Mouse (Mus musculus) limb, embryonic 11.5 days (tissue): ENCODE data around the gene Slc26a9. TPM values are rescaled to one million over a fixed set of nuclear protein-coding genes. Genes with fewer than 3 reads are reported as not detected.

ENCODE experiments used
- ATAC-seq: fragments of 200-750 bp; cut with Nextera tagmentation; 2 replicates; pipeline ENCODE4 v1.8.0; 2017; ENCODE audit warnings: low read depth; ENCODE audit not compliant: insufficient number of reproducible peaks, low FRiP score, low TSS enrichment
- DNase-seq: peaks from one replicate; pipeline ENCODE4 v3.0.0-alpha.2; 2015; ENCODE audit warnings: low spot score
- H3K27ac ChIP-seq: fragments of 300-500 bp; sonication (generic); replicated peaks from 2 replicates; pipeline ENCODE4 v1.5.1; 2014; ENCODE audit warnings: low read depth, mild to moderate bottlenecking, low read length
- H3K27me3 ChIP-seq: fragments of 300-500 bp; sonication (generic); 2 replicates; pipeline ENCODE4 v1.6.1; 2014; ENCODE audit warnings: mild to moderate bottlenecking, low read length, mixed read lengths; ENCODE audit not compliant: control insufficient read depth, insufficient read depth
- H3K36me3 ChIP-seq: fragments of 300-500 bp; sonication (generic); 2 replicates; pipeline ENCODE4 v1.6.1; 2014; ENCODE audit warnings: mild to moderate bottlenecking, low read length, moderate library complexity, mixed read lengths; ENCODE audit not compliant: control insufficient read depth, insufficient read depth
- H3K4me1 ChIP-seq: fragments of 300-500 bp; sonication (generic); 2 replicates; pipeline ENCODE4 v1.6.1; 2014; ENCODE audit warnings: low read length, mixed read lengths; ENCODE audit not compliant: control insufficient read depth, insufficient read depth
- H3K4me2 ChIP-seq: fragments of 300-500 bp; sonication (generic); 2 replicates; pipeline ENCODE4 v1.6.1; 2014; ENCODE audit warnings: low read depth, mild to moderate bottlenecking, moderate library complexity; ENCODE audit not compliant: severe bottlenecking
- H3K4me3 ChIP-seq: fragments of 300-500 bp; sonication (generic); 2 replicates; pipeline ENCODE4 v1.5.1; 2014; ENCODE audit warnings: low read depth, low read length
- H3K9ac ChIP-seq: fragments of 300-500 bp; sonication (generic); 2 replicates; pipeline ENCODE4 v1.6.1; 2014; ENCODE audit warnings: mild to moderate bottlenecking, low read length
- H3K9me3 ChIP-seq: fragments of 300-500 bp; sonication (generic); 2 replicates; pipeline ENCODE4 v1.6.1; 2016; ENCODE audit warnings: low read length; ENCODE audit not compliant: control insufficient read depth
- WGBS: fragments of 180-500 bp; shearing (Covaris S2); extraction: QIAGEN DNeasy Blood & Tissue Kit; methylation state at CpG from one replicate; pipeline ENCODE4 v1.1.7; 2014; 5-methylcytosine and 5-hydroxymethylcytosine counted together
- polyA plus RNA-seq: library from polyadenylated mRNA; unstranded; fragments of >200 nt; fragmentation: Nextera tagmentation; extraction: Ambion mirVana; gene quantifications from 2 replicates; pipeline ENCODE4 v1.2.1, GENCODE M21; 2014

The Slc26a9 gene
- not detected in 2 replicates for polyA plus RNA-seq

DNA sequence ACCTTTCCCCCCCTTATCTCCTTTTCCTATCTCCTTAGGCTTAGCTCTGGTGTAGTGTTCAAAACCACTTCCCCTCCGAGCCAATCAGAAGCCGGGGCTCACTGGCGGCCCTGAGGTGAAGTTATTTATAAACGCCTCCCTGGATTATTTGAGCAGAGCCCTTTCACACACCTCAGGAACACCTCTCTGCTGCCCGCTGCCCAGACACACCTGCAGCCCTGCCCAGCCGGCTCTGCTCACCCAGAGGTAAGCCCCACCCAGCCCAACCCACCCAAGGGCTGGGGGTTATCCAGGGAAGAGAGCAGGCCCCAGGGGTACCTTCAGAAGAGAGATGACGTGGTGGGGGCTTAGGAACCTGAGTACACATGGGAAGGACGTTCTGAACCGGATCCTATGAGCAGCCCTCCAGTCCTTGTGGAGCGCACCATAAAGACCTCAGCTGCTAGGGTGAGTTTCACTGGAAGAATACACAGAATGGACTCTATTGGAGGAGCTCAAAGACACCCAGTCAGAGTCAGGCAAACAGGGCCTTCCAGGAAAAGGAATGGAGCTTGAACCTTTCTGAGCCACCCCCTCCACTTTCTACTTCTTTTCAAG lies at the start of gene Slc26a9:
Gene Slc26a9 (plus strand): TSS at position 155 of the 597 bp plus-strand sequence.
- Histone ChIP-seq H3K4me1 (no peaks in the 10 kb centered on the region), H3K27ac (no peak within 1 kb of the TSS), H3K9ac (no peak within 1 kb of the TSS), H3K36me3 (no peaks in the 10 kb centered on the region), H3K4me3 (no peak within 1 kb of the TSS), H3K9me3 (no peaks in the 10 kb centered on the region), H3K27me3 (no peaks in the 10 kb centered on the region), H3K4me2 (no peak within 1 kb of the TSS)
- DNase-seq (no peak), ATAC-seq (no peak)
- 67% methylated on average over 10 of the region's 10 CpGs for WGBS

DNA sequence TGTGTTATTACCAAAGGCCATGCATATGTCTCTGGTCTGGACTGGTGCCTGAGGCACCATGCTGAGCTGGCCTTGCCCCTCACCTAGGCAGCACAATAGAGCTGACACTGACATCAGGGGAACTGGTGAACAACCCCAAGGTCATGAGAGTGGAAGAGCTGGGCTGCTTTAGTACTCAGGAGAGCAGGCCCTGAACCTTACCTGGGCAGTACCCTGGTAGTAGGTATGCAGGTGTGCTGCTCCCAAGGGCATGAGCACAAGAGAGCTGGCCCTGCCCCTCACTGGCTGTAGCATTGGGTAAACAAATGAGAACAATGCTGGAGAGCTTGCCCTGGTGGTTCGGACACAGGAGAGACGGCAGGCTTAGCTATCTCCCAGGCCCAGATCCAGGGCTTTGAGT lies 48.5 kb upstream of the Slc26a9 start:
- Histone ChIP-seq H3K4me2 (no peak overlapping the region), H3K27me3 (no peaks in the 10 kb centered on the region), H3K4me3 (no peak overlapping the region), H3K27ac (no peak overlapping the region), H3K9me3 (no peaks in the 10 kb centered on the region), H3K36me3 (no peaks in the 10 kb centered on the region; the same call in 1 of the 2 replicates), H3K9ac (no peak overlapping the region), H3K4me1 (no peaks in the 10 kb centered on the region)
- DNase-seq, result no peak
- ATAC-seq, result no peak
- 86% methylated on average over 2 of the region's 2 CpGs for WGBS

DNA sequence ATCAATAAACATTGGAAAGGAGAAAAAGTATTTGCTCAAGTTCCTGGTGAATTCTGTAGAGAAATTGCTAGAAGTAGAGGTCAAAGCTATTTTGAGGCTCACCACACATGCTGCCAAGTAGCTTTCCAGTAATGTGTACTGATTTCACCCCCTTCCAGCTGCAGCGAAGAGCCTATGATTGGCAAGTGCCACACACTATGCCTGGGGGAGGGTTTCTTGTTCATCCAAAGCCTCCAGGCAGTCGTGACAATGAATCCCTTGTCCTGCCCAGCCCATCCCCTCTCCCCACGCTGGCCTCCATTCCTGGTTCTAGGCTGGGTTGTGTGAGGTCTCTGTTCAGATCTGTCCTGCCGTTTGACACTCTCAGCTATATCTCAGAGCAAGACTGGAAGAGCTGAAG lies 47.5 kb upstream of the Slc26a9 start:
- H3K9ac ChIP-seq, result no peak overlapping the region
- ATAC-seq (no peak), DNase-seq (no peak)
- whole genome bisulfite sequencing, result 80% methylated on average over 4 of the region's 4 CpGs
- no peak overlapping the region for H3K4me3 ChIP-seq
- H3K4me2 ChIP-seq, result no peak overlapping the region
- no peaks in the 10 kb centered on the region; the same call in 1 of the 2 replicates for H3K36me3 ChIP-seq
- H3K9me3 ChIP-seq, result no peaks in the 10 kb centered on the region
- H3K4me1 ChIP-seq, result no peaks in the 10 kb centered on the region
- H3K27me3 ChIP-seq, result no peaks in the 10 kb centered on the region
- H3K27ac ChIP-seq, result no peak overlapping the region

- Histone ChIP-seq H3K4me3 (no peak overlapping the region), H3K9ac (no peak overlapping the region), H3K27me3 (no peaks in the 10 kb centered on the region), H3K4me2 (no peak overlapping the region), H3K9me3 (no peaks in the 10 kb centered on the region), H3K4me1 (no peaks in the 10 kb centered on the region), H3K36me3 (no peaks in the 10 kb centered on the region; the same call in 1 of the 2 replicates), H3K27ac (no peak overlapping the region)
- 95% methylated on average over 3 of the region's 3 CpGs for WGBS
- ATAC-seq, result no peak
- no peak for DNase-seq
These were observed 45.1 kb upstream of the Slc26a9 start for GRCm38 (mm10) chr1:131698770-131699169.

GRCm38 (mm10) chr1:131699642-131700041 lies 44.2 kb upstream of the Slc26a9 start:
- no peaks in the 10 kb centered on the region for H3K4me1 ChIP-seq
- no peak overlapping the region for H3K4me2 ChIP-seq
- no peaks in the 10 kb centered on the region for H3K27me3 ChIP-seq
- no peaks in the 10 kb centered on the region for H3K9me3 ChIP-seq
- no peak overlapping the region for H3K4me3 ChIP-seq
- DNase-seq (no peak), ATAC-seq (no peak)
- H3K36me3 ChIP-seq, result no peaks in the 10 kb centered on the region; the same call in 1 of the 2 replicates
- 85% methylated on average over 4 of the region's 4 CpGs for WGBS
- no peak overlapping the region for H3K27ac ChIP-seq
- H3K9ac ChIP-seq, result no peak overlapping the region

DNA sequence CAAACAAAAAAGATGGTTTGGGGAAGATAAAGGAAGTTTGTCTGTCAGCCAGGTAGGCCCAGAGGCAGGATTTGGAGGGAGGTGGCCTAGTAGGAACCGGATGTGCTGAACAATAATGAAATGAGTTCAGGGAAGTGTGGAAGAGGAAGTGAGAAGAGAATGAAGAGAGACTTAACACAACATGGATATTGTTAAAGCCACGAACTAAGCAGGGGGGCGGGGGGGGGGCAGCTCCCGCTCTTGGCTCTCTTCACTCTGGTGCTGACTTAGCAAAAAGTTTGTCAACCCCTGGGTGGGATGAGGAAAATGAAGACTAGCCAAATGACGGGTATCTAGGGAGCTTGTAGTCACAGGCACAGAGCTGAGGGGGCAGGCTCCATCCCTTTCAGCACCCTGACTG lies 43.4 kb upstream of the Slc26a9 start:
- no peak for DNase-seq
- no peaks in the 10 kb centered on the region for H3K4me1 ChIP-seq
- WGBS, result 81% methylated on average over 5 of the region's 5 CpGs
- H3K4me3 ChIP-seq, result no peak overlapping the region
- no peak overlapping the region for H3K4me2 ChIP-seq
- H3K9me3 ChIP-seq, result no peaks in the 10 kb centered on the region
- ATAC-seq, result no peak
- no peak overlapping the region for H3K27ac ChIP-seq
- H3K36me3 ChIP-seq, result no peaks in the 10 kb centered on the region
- H3K27me3 ChIP-seq, result no peaks in the 10 kb centered on the region
- no peak overlapping the region for H3K9ac ChIP-seq

- no peak overlapping the region for H3K4me3 ChIP-seq
- H3K9ac ChIP-seq, result no peak overlapping the region
- ATAC-seq (no peak), DNase-seq (no peak)
- H3K9me3 ChIP-seq, result no peaks in the 10 kb centered on the region
- WGBS, result 82% methylated on average over 5 of the region's 5 CpGs
- no peak overlapping the region for H3K4me2 ChIP-seq
- no peak overlapping the region for H3K27ac ChIP-seq
- H3K4me1 ChIP-seq, result no peaks in the 10 kb centered on the region
- H3K36me3 ChIP-seq, result no peaks in the 10 kb centered on the region
- no peaks in the 10 kb centered on the region for H3K27me3 ChIP-seq
These were observed 42.4 kb upstream of the Slc26a9 start for GRCm38 (mm10) chr1:131701391-131701790.

DNA sequence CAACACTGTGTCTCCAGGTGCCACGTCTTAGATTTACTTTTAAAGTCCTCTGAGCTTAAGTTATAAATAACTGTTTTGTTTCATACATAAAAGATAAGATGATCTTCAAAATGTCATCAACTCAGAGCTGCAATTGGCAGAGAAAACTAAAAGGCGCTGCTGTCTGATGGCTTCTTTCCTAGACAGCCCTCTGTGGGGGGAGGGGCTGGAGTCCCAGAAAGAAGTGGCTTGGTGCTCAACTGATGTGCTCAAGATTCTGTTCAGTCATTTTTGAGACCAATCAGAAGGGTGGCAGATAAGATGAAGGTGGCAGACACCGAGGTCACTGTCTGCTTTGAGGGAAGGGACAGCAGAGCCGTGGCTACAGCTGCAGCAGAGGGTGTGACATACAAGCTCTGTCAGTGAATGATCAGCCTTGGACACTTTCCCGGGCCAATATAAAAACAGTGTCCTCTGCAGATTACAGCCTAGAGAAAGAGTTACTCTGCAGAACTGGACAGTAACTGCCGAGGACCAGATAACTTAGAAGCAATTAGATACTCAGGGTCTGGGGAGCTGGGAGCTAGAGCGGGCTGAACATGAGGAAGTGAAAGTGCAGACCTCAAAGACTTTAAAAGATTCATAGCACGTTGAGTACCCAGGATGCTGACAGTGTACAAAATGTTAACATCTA lies 41.6 kb upstream of the Slc26a9 start:
- no peak overlapping the region for H3K27ac ChIP-seq
- no peaks in the 10 kb centered on the region for H3K4me1 ChIP-seq
- no peak overlapping the region for H3K4me2 ChIP-seq
- WGBS, result 76% methylated on average over 8 of the region's 8 CpGs
- no peak overlapping the region for H3K9ac ChIP-seq
- H3K36me3 ChIP-seq, result no peaks in the 10 kb centered on the region
- no peak for ATAC-seq
- H3K9me3 ChIP-seq, result no peaks in the 10 kb centered on the region
- no peaks in the 10 kb centered on the region for H3K27me3 ChIP-seq
- no peak overlapping the region for H3K4me3 ChIP-seq
- no peak for DNase-seq
